Mouse (Mus musculus): ENCODE measurements around the gene Ctnnal1.

The Ctnnal1 gene

GRCm38 (mm10) chr4:56861551-56861950 is 3.4 kb downstream of the Ctnnal1 start:
- DNase-seq (ENCODE audit: low spot score in 2 of 2) = no peak

- DNase-seq (ENCODE audit: low spot score in 2 of 2) = no peak
Observed at GRCm38 (mm10) chr4:56858733-56859132, 6.3 kb downstream of the Ctnnal1 start.

GRCm38 (mm10) chr4:56856371-56856949 is 8.5 kb downstream of the Ctnnal1 start:
- DNase-seq (ENCODE audit: low spot score in 2 of 2) = no peak

GRCm38 (mm10) chr4:56855935-56856334 is 9.1 kb downstream of the Ctnnal1 start:
- DNase-seq (ENCODE audit: low spot score in 2 of 2) = no peak

GRCm38 (mm10) chr4:56850724-56851123 is 14.3 kb downstream of the Ctnnal1 start:
- peak in 1 of 2 experiments; percentile 22 for DNase-seq (ENCODE audit: low spot score in 2 of 2)

GRCm38 (mm10) chr4:56848044-56848443 is 16.9 kb downstream of the Ctnnal1 start:
- no peak for DNase-seq (ENCODE audit: low spot score in 2 of 2)

- DNase-seq (ENCODE audit: low spot score in 2 of 2) = no peak
Observed at GRCm38 (mm10) chr4:56847400-56847799, 17.6 kb downstream of the Ctnnal1 start.

GRCm38 (mm10) chr4:56845896-56846533 is 19.0 kb downstream of the Ctnnal1 start:
- no peak for DNase-seq (ENCODE audit: low spot score in 2 of 2)

GRCm38 (mm10) chr4:56844911-56845310 is 20.1 kb downstream of the Ctnnal1 start:
- no peak for DNase-seq (ENCODE audit: low spot score in 2 of 2)

GRCm38 (mm10) chr4:56843963-56844362 is 21.0 kb downstream of the Ctnnal1 start:
- DNase-seq (ENCODE audit: low spot score in 2 of 2) = no peak

- no peak for DNase-seq (ENCODE audit: low spot score in 2 of 2)
Observed at GRCm38 (mm10) chr4:56842501-56842900, 22.5 kb downstream of the Ctnnal1 start.

GRCm38 (mm10) chr4:56840297-56840696 is 24.7 kb downstream of the Ctnnal1 start:
- no peak for DNase-seq (ENCODE audit: low spot score in 2 of 2)

- DNase-seq (ENCODE audit: low spot score in 2 of 2) = no peak
Observed at GRCm38 (mm10) chr4:56837661-56838060, 27.3 kb downstream of the Ctnnal1 start.

- no peak for DNase-seq (ENCODE audit: low spot score in 2 of 2)
Observed at GRCm38 (mm10) chr4:56831998-56832397, 33.0 kb downstream of the Ctnnal1 start.

- no peak for DNase-seq (ENCODE audit: low spot score in 2 of 2)
Observed at GRCm38 (mm10) chr4:56831013-56831609, 33.9 kb downstream of the Ctnnal1 start.

- peak; percentile 37 to 53 for DNase-seq (ENCODE audit: low spot score in 2 of 2)
Observed at GRCm38 (mm10) chr4:56829511-56829921, 35.5 kb downstream of the Ctnnal1 start.

GRCm38 (mm10) chr4:56828932-56829331 is 36.1 kb downstream of the Ctnnal1 start:
- DNase-seq (ENCODE audit: low spot score in 2 of 2) = no peak

- no peak for DNase-seq (ENCODE audit: low spot score in 2 of 2)
Observed at GRCm38 (mm10) chr4:56824231-56824630, 40.8 kb downstream of the Ctnnal1 start.

- no peak for DNase-seq (ENCODE audit: low spot score in 2 of 2)
Observed at GRCm38 (mm10) chr4:56820017-56820550, 44.9 kb downstream of the Ctnnal1 start.

GRCm38 (mm10) chr4:56815131-56815530 is 49.9 kb downstream of the Ctnnal1 start:
- no peak for DNase-seq (ENCODE audit: low spot score in 2 of 2)

- DNase-seq (ENCODE audit: low spot score in 2 of 2) = no peak
Observed at GRCm38 (mm10) chr4:56812096-56812495, 52.9 kb downstream of the Ctnnal1 start.

GRCm38 (mm10) chr4:56811642-56812041 is 53.3 kb downstream of the Ctnnal1 start:
- DNase-seq (ENCODE audit: low spot score in 2 of 2) = no peak

GRCm38 (mm10) chr4:56809050-56809449 is 55.9 kb downstream of the Ctnnal1 start:
- DNase-seq (ENCODE audit: low spot score in 2 of 2) = no peak

Measured in urinary bladder, postnatal 36 days (tissue).